ENCODE assay signal across 19 mouse cellular contexts in genomic region chr2:26973116-26973515, GRCm38 (mm10). TPM values are rescaled to one million over a fixed set of nuclear protein-coding genes. Genes with fewer than 3 reads are reported as not detected.
DNase-seq lines count a peak whose midpoint lies in the region; ATAC-seq and TF ChIP-seq lines count a peak whose summit lies in the region.
"Had no signal": no experiment of that assay in that cellular context is flagged by ENCODE, and none has a peak within 500 bp of the region (broad histone marks: within the 10 kb centered on the region; RNA-seq: fewer than 3 reads in every experiment).

Gene Adamts13, plus strand, starts transcription at chr2:26973416.

- no peak within 1 kb of the TSS for H3K27ac ChIP-seq in limb, embryonic 12.5 days
- no peak within 1 kb of the TSS for H3K27ac ChIP-seq in limb, embryonic 10.5 days
- no peak within 1 kb of the TSS for H3K27ac ChIP-seq in CH12.LX (ENCODE audit: insufficient read depth, low read depth)
- peak within 1 kb of the TSS; percentile 5; the same call in 1 of the 2 replicates for H3K27ac ChIP-seq in intestine, postnatal 0 days (ENCODE audit: low read depth, low read length)
- peak within 1 kb of the TSS; percentile 66 for H3K27ac ChIP-seq in liver, postnatal 0 days (ENCODE audit: low read depth)
- H3K27ac ChIP-seq: forebrain, embryonic 12.5 days; hindbrain, embryonic 12.5 days; midbrain, embryonic 15.5 days; stomach, postnatal 0 days had no signal

- no peaks in the 10 kb centered on the region for H3K36me3 ChIP-seq in limb, embryonic 12.5 days
- no peaks in the 10 kb centered on the region for H3K36me3 ChIP-seq in limb, embryonic 10.5 days
- no peaks in the 10 kb centered on the region for H3K36me3 ChIP-seq in CH12.LX (replicated peaks in 1 of 2; ENCODE audit: control insufficient read depth in 1 of 2, insufficient read depth in 1 of 2, low read length in 1 of 2)
- no peaks in the 10 kb centered on the region for H3K36me3 ChIP-seq in intestine, postnatal 0 days (ENCODE audit: control insufficient read depth, insufficient read depth)
- no peaks in the 10 kb centered on the region for H3K36me3 ChIP-seq in liver, postnatal 0 days (replicated peaks; ENCODE audit: insufficient read depth, low read length)
- H3K36me3 ChIP-seq: forebrain, embryonic 12.5 days; hindbrain, embryonic 12.5 days; midbrain, embryonic 15.5 days had no signal

- no peak for ATAC-seq in limb, embryonic 12.5 days (ENCODE audit: insufficient number of reproducible peaks, insufficient read depth, low FRiP score, low TSS enrichment, low read depth)
- ATAC-seq in intestine, postnatal 0 days, result no peak
- no peak; the same call in 1 of the 2 replicates for ATAC-seq in liver, postnatal 0 days
- ATAC-seq: midbrain, embryonic 15.5 days; Patski had no signal

- DNase-seq in limb, embryonic 10.5 days (ENCODE audit: low spot score), result no peak
- DNase-seq in CH12.LX (ENCODE audit: extremely low read depth), result no peak
- no peak for DNase-seq in liver, postnatal 0 days
- no peak for DNase-seq in left cerebral cortex, postnatal 14 days (ENCODE audit: low spot score in 2 of 2)
- DNase-seq in cerebellum, postnatal 25 days, result no peak
- DNase-seq: cerebellum, adult 9-11 months; gastrocnemius, postnatal 10 days; kidney, adult 18-20 months; kidney, postnatal 4 days; lung, adult 2 months had no signal

- H3K4me1 ChIP-seq in limb, embryonic 12.5 days (replicated peaks), result peaks cover 10% of the 10 kb centered on the region
- peaks cover 23% of the 10 kb centered on the region for H3K4me1 ChIP-seq in limb, embryonic 10.5 days
- H3K4me1 ChIP-seq in CH12.LX (ENCODE audit: control insufficient read depth in 1 of 2, insufficient read depth in 2 of 2), result peaks cover 11 to 30% of the 10 kb centered on the region in 2 experiments
- H3K4me1 ChIP-seq in intestine, postnatal 0 days (replicated peaks; ENCODE audit: control insufficient read depth, insufficient read depth, low read length), result no peaks in the 10 kb centered on the region
- 0 out of 2 replicates have a peak, but pooled peaks cover 9% of the 10 kb centered on the region for H3K4me1 ChIP-seq in liver, postnatal 0 days (ENCODE audit: insufficient read depth)
- H3K4me1 ChIP-seq: forebrain, embryonic 12.5 days; hindbrain, embryonic 12.5 days; midbrain, embryonic 15.5 days had no signal

- 0 out of 2 replicates have a peak, but pooled peaks cover 5% of the 10 kb centered on the region for H3K27me3 ChIP-seq in limb, embryonic 12.5 days
- no peaks in the 10 kb centered on the region for H3K27me3 ChIP-seq in limb, embryonic 10.5 days (ENCODE audit: low read depth, poor library complexity, severe bottlenecking)
- H3K27me3 ChIP-seq in CH12.LX (replicated peaks), result peaks cover 6% of the 10 kb centered on the region
- H3K27me3 ChIP-seq in intestine, postnatal 0 days (replicated peaks; ENCODE audit: control insufficient read depth, insufficient read depth, low read length), result no peaks in the 10 kb centered on the region
- H3K27me3 ChIP-seq in liver, postnatal 0 days (ENCODE audit: insufficient read depth, low read length), result no peaks in the 10 kb centered on the region
- H3K27me3 ChIP-seq: hindbrain, embryonic 12.5 days; midbrain, embryonic 15.5 days had no signal

- in situ Hi-C loops in CH12.LX (cut with MboI; ENCODE audit: low pct_ligation_motif_present, low pct_unique_long_range_greater_than_20kb, low sequenced_read_pairs), result loop anchor here (5.0 kb wide), 1 partner anchor 34 kb away; the partner anchor contains the start of gene Cacfd1

- dilution Hi-C loops in CH12.LX (cut with MboI; ENCODE audit: extremely low pct_ligation_motif_present, extremely low pct_unique_long_range_greater_than_20kb, low sequenced_read_pairs), result no loop called here

- no peak within 1 kb of the TSS for H3K4me3 ChIP-seq in limb, embryonic 12.5 days (replicated peaks)
- no peak within 1 kb of the TSS for H3K4me3 ChIP-seq in limb, embryonic 10.5 days
- peak within 1 kb of the TSS in 1 of 3 experiments; percentile 23 for H3K4me3 ChIP-seq in CH12.LX (replicated peaks in 1 of 3; ENCODE audit: low read depth in 2 of 3, low read length in 2 of 3, poor library complexity in 1 of 3)
- H3K4me3 ChIP-seq in intestine, postnatal 0 days (ENCODE audit: low read depth, low read length), result no peak within 1 kb of the TSS
- no peak within 1 kb of the TSS for H3K4me3 ChIP-seq in liver, postnatal 0 days (ENCODE audit: low read depth, low read length)
- H3K4me3 ChIP-seq: forebrain, embryonic 12.5 days; hindbrain, embryonic 12.5 days; midbrain, embryonic 15.5 days had no signal

- no peak for TF ChIP-seq EP300 in CH12.LX (IDR thresholded peaks at IDR 0.05; ENCODE audit: low read length)
- TF ChIP-seq EP300 in liver, postnatal 0 days (IDR thresholded peaks at IDR 0.05; ENCODE audit: low read depth), result no peak

- H3K9ac ChIP-seq in limb, embryonic 12.5 days (replicated peaks), result no peak within 1 kb of the TSS
- H3K9ac ChIP-seq in CH12.LX (ENCODE audit: insufficient read depth, low read depth), result peak within 1 kb of the TSS; percentile 26; the same call in 1 of the 2 replicates
- no peak within 1 kb of the TSS for H3K9ac ChIP-seq in intestine, postnatal 0 days (ENCODE audit: low read depth, low read length)
- no peak within 1 kb of the TSS for H3K9ac ChIP-seq in liver, postnatal 0 days (replicated peaks)
- H3K9ac ChIP-seq: forebrain, embryonic 12.5 days; hindbrain, embryonic 12.5 days; midbrain, embryonic 15.5 days had no signal

- intact Hi-C loops in left cerebral cortex, postnatal 14 days (cut with DNase I), result no loop called here

- TF ChIP-seq CTCF in CH12.LX (conservative IDR thresholded peaks at IDR 0.05 in 1 of 2, IDR thresholded peaks at IDR 0.05 in 1 of 2; ENCODE audit: low read depth in 2 of 2, low read length in 2 of 2), result no peak
- TF ChIP-seq CTCF in intestine, postnatal 0 days (IDR thresholded peaks at IDR 0.05; ENCODE audit: low read depth), result no peak
- no peak for TF ChIP-seq CTCF in liver, postnatal 0 days (IDR thresholded peaks at IDR 0.05; ENCODE audit: low read depth)

- TF ChIP-seq POLR2A in CH12.LX (IDR thresholded peaks at IDR 0.05; ENCODE audit: low read depth, low read length), result no peak

- no peaks in the 10 kb centered on the region for H3K79me2 ChIP-seq in CH12.LX (replicated peaks; ENCODE audit: control insufficient read depth, extremely low read depth, insufficient read depth, poor library complexity, severe bottlenecking)

- H3K4me2 ChIP-seq in limb, embryonic 12.5 days, result peak within 1 kb of the TSS; percentile 11; the same call in 1 of the 2 replicates
- peak within 1 kb of the TSS; percentile 33; the same call in 1 of the 2 replicates for H3K4me2 ChIP-seq in CH12.LX (ENCODE audit: insufficient read depth, low read depth, poor library complexity, severe bottlenecking)
- no peak within 1 kb of the TSS for H3K4me2 ChIP-seq in intestine, postnatal 0 days (replicated peaks; ENCODE audit: low read depth)
- H3K4me2 ChIP-seq in liver, postnatal 0 days (ENCODE audit: low read depth, low read length), result no peak within 1 kb of the TSS
- H3K4me2 ChIP-seq: forebrain, embryonic 12.5 days; hindbrain, embryonic 12.5 days; midbrain, embryonic 15.5 days had no signal

- H3K9me3 ChIP-seq in limb, embryonic 12.5 days, result no peaks in the 10 kb centered on the region
- no peaks in the 10 kb centered on the region for H3K9me3 ChIP-seq in limb, embryonic 10.5 days (replicated peaks)
- no peaks in the 10 kb centered on the region for H3K9me3 ChIP-seq in CH12.LX (replicated peaks; ENCODE audit: low read length)
- H3K9me3 ChIP-seq in intestine, postnatal 0 days (ENCODE audit: control insufficient read depth), result no peaks in the 10 kb centered on the region
- no peaks in the 10 kb centered on the region for H3K9me3 ChIP-seq in liver, postnatal 0 days (ENCODE audit: low read length)
- H3K9me3 ChIP-seq: forebrain, embryonic 12.5 days; hindbrain, embryonic 12.5 days; midbrain, embryonic 15.5 days had no signal

- 61% methylated on average over 3 of the region's 3 CpGs for WGBS in limb, embryonic 12.5 days
- WGBS in limb, embryonic 10.5 days, result 73% methylated on average over 3 of the region's 3 CpGs
- WGBS in intestine, postnatal 0 days, result 47% methylated on average over 3 of the region's 3 CpGs
- WGBS in liver, postnatal 0 days (ENCODE audit: insufficient replicate concordance), result 44% methylated on average over 3 of the region's 3 CpGs

- no peak for TF ChIP-seq RAD21 in CH12.LX (IDR thresholded peaks at IDR 0.05; ENCODE audit: low read depth, low read length)

TF ChIP-seq in CH12.LX, 34 proteins besides CTCF, POLR2A, EP300 and RAD21:
- TF ChIP-seq MAX (IDR thresholded peaks at IDR 0.05; ENCODE audit: low read length), result no peak
- no peak for TF ChIP-seq JUND (conservative IDR thresholded peaks at IDR 0.05; ENCODE audit: low read depth, low read length)
- TF ChIP-seq SIN3A (IDR thresholded peaks at IDR 0.05; ENCODE audit: low read length), result no peak
- no peak for TF ChIP-seq IRF4 (IDR thresholded peaks at IDR 0.05; ENCODE audit: low read depth, low read length)
- no peak for TF ChIP-seq E2F4 (IDR thresholded peaks at IDR 0.05; ENCODE audit: insufficient replicate concordance, low read depth, low read length)
- no peak for TF ChIP-seq JUN (IDR thresholded peaks at IDR 0.05; ENCODE audit: insufficient read depth, low read depth, low read length)
- TF ChIP-seq ETS1 (conservative IDR thresholded peaks at IDR 0.05; ENCODE audit: low read depth, low read length), result no peak
- no peak for TF ChIP-seq ZC3H11A (IDR thresholded peaks at IDR 0.05; ENCODE audit: low read depth, low read length)
- TF ChIP-seq ZNF384 (IDR thresholded peaks at IDR 0.05; ENCODE audit: low read depth, low read length), result no peak
- TF ChIP-seq MAZ (IDR thresholded peaks at IDR 0.05; ENCODE audit: low read depth, low read length), result no peak
- no peak for TF ChIP-seq USF2 (conservative IDR thresholded peaks at IDR 0.05; ENCODE audit: low read depth, low read length)
- no peak for TF ChIP-seq PAX5 (IDR thresholded peaks at IDR 0.05; ENCODE audit: low read length)
- TF ChIP-seq MXI1 (IDR thresholded peaks at IDR 0.05; ENCODE audit: low read depth, low read length), result no peak
- no peak for TF ChIP-seq TBP (conservative IDR thresholded peaks at IDR 0.05; ENCODE audit: low read depth, low read length)
- no peak for TF ChIP-seq MYC (IDR thresholded peaks at IDR 0.05; ENCODE audit: low read depth, low read length)
- TF ChIP-seq NELFE (IDR thresholded peaks at IDR 0.05; ENCODE audit: low read depth, low read length), result no peak
- TF ChIP-seq UBTF (IDR thresholded peaks at IDR 0.05; ENCODE audit: low read depth, low read length), result no peak

RNA-seq across cellular contexts. Expression of gene Adamts13, which starts in this region (rescaled TPM):
- polyA plus RNA-seq in limb, embryonic 12.5 days (2016; fragmentation: Nextera tagmentation; extraction: Ambion mirVana), result 0.06 and 0.11 TPM in 2 replicates
- polyA plus RNA-seq in limb, embryonic 10.5 days (2016; fragmentation: Nextera tagmentation; extraction: Ambion mirVana), result 0.04 TPM in 1 of 2 replicates, not detected in the other
- total RNA-seq in CH12.LX (2012; rRNA removed) (0.13 and 0.17 TPM in 2 replicates), CH12.LX (2014; rRNA removed) (not detected in 2 replicates)
- polyA plus RNA-seq in CH12.LX (2012; ENCODE audit: insufficient read length, low read depth), result 0.17 TPM in 1 of 2 replicates, not detected in the other
- polyA plus RNA-seq in intestine, postnatal 0 days (2015; fragmentation: Nextera tagmentation; extraction: Ambion mirVana), result 0.20 and 0.22 TPM in 2 replicates
- 1.7 and 1.9 TPM in 2 replicates for polyA plus RNA-seq in liver, postnatal 0 days (2015; fragmentation: Nextera tagmentation; extraction: Ambion mirVana)
- total RNA-seq in left cerebral cortex, postnatal 14 days (2021), result 1 to 10 TPM; 2.0 to 2.7 TPM
- total RNA-seq: gastrocnemius, postnatal 10 days; heart, adult 8-10 months had no signal
- polyA plus RNA-seq: forebrain, embryonic 12.5 days; heart, postnatal 0 days; hindbrain, embryonic 12.5 days; midbrain, embryonic 15.5 days had no signal

Comparison
In these comparisons a context has a peak if more than half of its experiments do, and no peak if none do; other contexts are left out.
1. H3K27ac ChIP-seq: peak in intestine, postnatal 0 days (single experiment) and liver, postnatal 0 days (single experiment); none in limb, embryonic 12.5 days (single experiment), limb, embryonic 10.5 days (single experiment) and CH12.LX (single experiment).
2. H3K4me2 ChIP-seq: peak in limb, embryonic 12.5 days (single experiment) and CH12.LX (single experiment); none in intestine, postnatal 0 days (single experiment) and liver, postnatal 0 days (single experiment).